Mouse (Mus musculus) embryo, embryonic 10.5 days (tissue): ENCODE results near the gene Phb.
A peak's percentile ranks its signal among the peaks of the same experiment; 100 is the strongest.

ENCODE experiments used
- DNase-seq: peaks from one replicate; pipeline ENCODE4 v3.0.0-alpha.2; 2015; ENCODE audit warnings: low spot score

The Phb gene

GRCm38 (mm10) chr11:95712563-95713224 is 45.9 kb downstream of the Phb start, which contains the start of gene Zfp652:
Gene Zfp652 (plus strand): TSS chr11:95712673.
- peak; percentile 89 for DNase-seq

- DNase-seq: peak; percentile 52
These were observed 46.6 kb downstream of the Phb start for GRCm38 (mm10) chr11:95713225-95713810.

GRCm38 (mm10) chr11:95713811-95714241 is 47.1 kb downstream of the Phb start:
- DNase-seq: no peak

GRCm38 (mm10) chr11:95714411-95714810 is 47.7 kb downstream of the Phb start:
- DNase-seq: no peak

GRCm38 (mm10) chr11:95716136-95716535 is 49.4 kb downstream of the Phb start:
- DNase-seq: no peak

GRCm38 (mm10) chr11:95719356-95719755 is 52.6 kb downstream of the Phb start:
- no peak for DNase-seq

- DNase-seq: no peak
These were observed 56.5 kb downstream of the Phb start, which contains the start of gene B130006D01Rik for GRCm38 (mm10) chr11:95723287-95723686. Gene B130006D01Rik (plus strand): TSS chr11:95723587.

GRCm38 (mm10) chr11:95724466-95724865 is 57.7 kb downstream of the Phb start:
- no peak for DNase-seq

- DNase-seq: no peak
These were observed 59.4 kb downstream of the Phb start for GRCm38 (mm10) chr11:95726156-95726555.

GRCm38 (mm10) chr11:95727947-95728346 is 61.2 kb downstream of the Phb start:
- DNase-seq: no peak

GRCm38 (mm10) chr11:95728916-95729907 is 62.5 kb downstream of the Phb start:
- DNase-seq: no peak
